Mouse (Mus musculus): ENCODE data around the gene Arhgef15.

Gene Arhgef15

DNA sequence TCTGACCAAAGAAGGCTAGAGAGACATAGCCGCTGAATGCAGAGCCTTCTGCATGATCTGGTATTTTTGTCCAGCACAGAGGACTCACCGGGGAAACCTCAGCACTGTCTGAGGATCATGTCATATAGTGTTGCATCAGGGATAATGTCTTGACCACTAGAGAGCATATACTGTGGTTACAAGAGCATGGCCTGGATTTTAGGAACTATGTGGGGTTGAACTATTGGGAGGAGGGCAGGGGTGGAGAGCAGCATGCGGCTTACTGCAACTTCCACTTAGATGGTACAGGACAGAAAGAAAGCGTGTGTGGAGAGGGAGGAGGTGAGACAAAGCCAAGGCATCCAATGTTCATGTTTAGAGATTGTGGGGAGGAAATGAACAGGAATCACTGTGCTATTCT is 42.7 kb downstream of the Arhgef15 start:
- no peak for DNase-seq (ENCODE audit: low spot score)

DNA sequence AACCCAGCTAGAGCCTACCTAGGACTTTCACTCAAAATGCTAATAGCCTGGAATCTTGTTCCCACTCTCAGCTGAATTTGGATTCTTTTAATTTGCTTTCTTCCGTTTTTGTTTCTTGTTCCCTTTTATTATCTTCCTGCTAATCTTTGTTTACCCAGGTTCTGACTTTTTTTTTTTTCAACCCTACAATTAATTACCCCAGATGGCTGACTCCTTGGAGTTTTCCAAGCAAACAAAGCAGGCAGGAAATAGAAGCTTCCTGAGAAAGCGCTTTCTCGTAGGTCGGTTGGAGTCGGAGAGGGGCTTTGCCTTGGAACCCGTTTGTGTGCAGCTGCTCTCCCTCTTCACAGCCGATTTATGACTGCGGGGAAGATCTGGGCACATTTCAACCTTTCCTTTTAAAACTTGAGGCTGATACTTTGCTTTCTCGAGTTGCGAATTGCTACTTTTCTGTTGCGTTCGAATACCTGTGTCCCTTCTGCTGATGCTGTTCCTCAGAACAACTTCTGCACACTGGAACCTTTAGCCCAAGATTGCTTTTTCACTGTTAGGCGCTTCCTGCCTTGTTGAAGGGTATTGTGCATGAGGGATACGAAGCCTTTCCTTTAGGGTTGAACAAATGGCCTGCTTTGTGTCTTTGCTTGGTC is 45.6 kb downstream of the Arhgef15 start:
- no peak for DNase-seq (ENCODE audit: low spot score)

DNA sequence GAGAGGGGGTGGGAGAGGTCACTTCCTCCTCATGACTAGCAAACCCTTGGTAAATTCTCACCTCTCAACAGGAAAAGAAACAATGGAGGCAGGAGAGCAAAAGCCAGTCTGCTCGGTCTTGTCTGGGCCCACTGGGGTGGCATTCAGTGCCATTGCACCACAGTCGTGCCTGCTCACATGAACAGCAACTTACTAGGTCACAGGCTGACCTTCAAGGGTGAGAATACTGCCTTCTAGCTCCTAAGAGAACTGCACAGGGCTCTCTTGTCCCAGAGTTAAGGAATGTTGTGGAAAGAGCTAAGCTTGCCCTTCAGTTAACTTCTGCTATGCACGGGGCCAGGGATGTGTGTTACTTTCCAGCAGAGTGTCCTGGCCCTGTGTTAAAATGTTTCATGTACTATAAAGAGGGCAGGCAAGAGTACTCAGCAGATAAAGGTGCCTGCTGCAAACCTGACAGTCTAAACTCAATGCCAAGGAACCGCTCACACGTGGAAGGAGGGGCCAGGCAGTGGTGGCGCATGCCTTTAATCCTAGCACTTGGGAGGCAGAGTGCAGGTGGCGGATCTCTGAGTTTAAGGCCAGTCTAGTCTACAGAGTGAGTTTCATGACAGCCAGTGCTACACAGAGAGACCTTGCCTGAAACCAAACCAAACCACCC is 48.3 kb downstream of the Arhgef15 start:
- DNase-seq (ENCODE audit: low spot score) = no peak

DNA sequence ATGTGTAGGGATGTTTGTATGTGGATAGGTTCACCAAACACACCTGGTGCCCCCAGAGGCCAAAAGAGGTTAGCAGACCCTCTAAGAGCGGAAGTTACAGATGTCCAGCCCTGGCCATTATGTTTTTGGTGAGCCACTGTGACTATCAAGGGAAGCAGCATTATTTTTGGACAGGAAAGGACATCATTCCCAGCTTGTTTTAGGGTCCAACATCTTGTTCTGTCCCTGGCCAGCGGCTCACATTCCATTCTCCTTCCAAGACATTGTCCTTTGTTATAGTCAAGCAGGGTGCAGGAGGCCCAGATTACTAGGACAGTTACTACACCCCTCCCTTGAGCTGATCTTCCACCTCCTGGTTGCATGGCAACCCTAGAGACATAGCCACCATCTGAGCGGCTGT is 50.0 kb downstream of the Arhgef15 start:
- no peak for DNase-seq (ENCODE audit: low spot score)

DNA sequence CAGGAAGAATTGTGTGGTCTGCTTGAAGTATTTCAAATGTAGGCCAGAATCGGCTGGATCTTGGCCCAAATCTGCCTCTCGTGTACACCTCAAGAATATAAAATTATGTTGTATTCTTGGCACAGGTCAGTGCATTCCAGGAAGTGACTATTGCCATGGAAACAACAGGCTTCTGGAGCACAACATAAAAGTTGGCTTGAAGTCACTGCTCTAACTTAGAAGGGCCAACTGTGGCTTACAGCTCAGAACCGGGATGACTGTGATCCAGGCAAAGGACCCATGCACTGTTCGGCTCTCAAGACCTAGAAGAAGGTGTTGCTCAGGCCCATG is 50.9 kb downstream of the Arhgef15 start:
- DNase-seq (ENCODE audit: low spot score) = no peak

DNA sequence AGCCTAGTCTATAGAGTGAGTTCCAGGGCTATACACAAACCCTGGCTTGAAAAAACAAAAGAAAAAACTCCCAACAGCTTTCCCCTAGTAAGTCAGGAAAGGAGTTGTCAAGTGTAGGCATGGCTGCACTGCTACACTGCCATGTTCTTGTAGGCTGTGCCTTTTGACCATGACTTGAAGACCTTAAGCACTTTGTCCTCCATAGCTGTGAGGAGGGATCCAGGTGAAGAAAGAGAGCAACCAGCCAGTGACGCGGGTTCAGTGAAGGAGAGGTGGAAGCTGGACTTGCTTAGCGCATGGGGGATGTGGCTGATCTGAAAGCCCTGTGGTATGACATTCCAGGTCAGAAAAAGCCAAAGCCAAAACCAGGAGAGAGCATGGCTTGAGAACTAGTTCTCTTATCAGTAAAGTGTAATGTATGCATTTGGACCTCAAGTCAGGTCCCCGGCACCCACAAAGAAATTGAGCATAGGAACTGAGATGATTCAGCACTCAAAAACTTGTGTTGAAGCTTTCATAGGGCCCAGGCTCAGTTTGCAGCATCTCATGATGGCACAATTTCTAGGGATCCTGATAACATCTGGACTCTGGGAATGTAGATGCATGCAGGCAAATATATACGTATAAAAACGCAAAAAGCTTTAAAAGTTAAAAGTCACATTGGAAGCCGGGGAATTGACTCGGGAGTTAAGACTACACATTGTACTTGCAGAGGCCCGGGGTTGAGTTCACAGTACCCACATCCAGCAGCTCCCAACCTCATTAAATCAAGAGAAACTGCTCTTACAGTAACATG is 51.4 kb downstream of the Arhgef15 start:
- DNase-seq (ENCODE audit: low spot score) = no peak

DNA sequence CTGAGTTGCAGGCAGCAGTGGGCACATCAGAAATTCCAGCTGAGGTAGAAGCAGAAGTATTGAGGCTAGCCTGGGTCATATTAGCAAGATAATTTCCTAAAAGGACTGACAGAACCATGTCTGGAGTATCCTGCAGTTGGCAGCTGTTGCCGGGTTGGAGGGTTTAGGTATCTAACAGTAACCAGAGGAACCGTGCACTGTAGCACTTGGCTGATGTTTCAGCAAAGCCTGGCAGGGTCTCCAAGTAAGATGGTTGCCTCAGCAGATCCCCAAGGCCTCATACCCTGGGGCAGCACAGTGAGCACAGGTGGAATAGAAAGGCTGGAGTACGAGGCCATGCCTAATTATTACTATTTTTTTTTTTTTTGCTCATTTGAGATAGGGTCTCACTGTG is 52.1 kb downstream of the Arhgef15 start:
- DNase-seq (ENCODE audit: low spot score) = no peak

DNA sequence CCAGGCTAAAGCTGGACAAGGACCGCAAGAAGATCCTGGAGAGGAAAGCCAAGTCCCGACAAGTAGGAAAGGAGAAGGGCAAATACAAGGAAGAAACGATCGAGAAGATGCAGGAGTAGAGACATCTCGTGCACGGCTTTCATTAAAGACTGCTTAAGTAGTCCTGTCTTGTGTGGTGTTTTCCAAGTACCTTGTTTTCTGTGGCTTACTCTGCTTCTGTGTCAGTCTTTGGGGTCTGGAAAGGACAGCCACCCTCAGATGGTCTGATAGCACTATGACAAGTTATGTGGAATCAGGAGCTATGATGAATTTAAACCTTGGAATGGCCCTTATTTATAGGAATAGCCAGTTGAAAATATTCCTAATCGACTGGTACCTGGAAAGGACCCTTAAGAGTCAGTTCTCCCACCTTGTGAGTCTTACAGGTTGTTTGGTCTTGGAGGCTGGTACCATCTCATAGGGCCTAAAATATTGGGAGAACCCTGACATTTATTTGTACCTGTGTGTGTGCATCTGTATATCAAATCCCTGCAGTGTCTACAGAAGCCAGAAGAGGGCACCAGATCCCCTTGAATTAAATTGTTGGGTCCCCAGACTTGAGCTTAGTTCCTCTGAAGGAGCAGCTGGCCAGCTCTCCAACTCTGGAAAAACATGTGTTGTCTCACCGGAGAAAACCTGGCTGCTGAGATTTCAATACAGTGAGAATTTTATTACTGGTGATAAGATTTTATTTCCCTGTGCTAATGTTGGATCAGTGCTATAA is 52.7 kb downstream of the Arhgef15 start:
- peak; percentile 66 for DNase-seq (ENCODE audit: low spot score)

DNA sequence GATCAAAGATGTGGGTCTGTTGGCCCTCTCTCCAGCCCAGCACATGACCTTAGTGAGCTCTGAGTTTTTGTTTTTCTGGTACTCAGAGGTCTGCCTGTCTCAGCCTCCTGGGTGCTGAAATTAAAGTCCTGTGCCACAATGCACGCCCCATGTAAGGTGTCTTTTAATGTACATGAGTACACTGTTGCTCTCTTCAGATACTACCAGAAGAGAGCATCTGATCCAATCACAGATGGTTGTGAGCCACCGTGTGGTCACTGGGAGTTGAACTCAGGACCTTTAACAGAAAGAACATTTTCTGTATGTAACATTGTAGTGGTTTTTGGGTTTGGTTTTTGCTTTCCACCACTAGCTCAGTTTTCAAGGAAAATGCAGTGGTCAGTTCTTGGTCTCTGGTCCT is 53.5 kb downstream of the Arhgef15 start:
- DNase-seq (ENCODE audit: low spot score) = no peak

DNA sequence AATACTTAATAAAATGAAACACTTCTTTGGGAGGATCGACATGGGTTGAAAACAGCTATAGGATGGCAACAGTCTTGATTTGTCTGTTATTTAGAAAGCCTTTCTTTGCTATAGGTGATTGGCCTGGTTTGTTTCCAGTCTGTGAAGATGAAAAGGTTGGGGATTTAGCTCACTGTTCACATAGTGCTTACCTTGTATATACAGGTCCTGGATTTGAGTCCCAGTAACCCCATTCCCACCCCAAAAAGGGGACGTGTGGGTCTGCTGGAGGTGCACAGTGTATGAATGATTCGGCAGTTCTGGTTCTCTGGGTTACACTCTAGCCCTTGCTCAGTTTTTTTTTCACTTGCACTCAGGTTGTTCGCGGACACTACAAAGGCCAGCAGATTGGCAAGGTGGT is 54.5 kb downstream of the Arhgef15 start:
- DNase-seq (ENCODE audit: low spot score) = no peak

DNA sequence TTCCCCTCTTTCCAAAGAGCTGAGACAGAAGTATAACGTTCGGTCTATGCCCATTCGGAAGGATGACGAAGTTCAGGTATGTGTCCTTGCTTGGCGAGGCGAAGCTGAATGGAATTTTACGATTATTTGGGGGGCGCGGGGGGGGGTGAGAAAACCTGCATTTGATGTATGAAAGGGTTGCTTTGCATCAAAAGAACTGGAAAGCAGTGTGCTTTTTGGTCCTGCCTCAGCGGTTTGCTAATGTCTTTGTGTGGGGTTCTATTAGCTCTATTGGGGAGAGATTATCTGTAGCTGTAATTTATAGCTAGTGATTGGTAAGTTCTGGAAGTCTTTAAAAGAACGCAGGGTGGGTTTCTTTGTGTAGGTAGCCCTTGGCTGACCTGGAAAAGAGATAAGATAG is 54.9 kb downstream of the Arhgef15 start:
- no peak for DNase-seq (ENCODE audit: low spot score)

DNA sequence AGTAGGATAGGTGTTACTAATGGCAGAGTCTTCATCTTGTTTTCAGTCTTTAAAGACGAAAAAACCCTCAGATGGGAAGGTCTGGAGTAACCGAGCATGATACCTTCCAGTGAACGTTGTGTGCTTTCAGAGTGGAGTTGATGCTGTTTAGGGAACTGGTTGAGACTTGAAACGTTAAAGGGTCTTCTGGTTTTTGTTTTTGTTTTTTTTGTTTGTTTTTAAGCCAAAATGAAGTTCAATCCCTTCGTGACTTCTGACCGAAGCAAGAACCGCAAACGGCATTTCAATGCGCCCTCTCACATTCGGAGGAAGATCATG is 55.3 kb downstream of the Arhgef15 start:
- no peak for DNase-seq (ENCODE audit: low spot score)

DNA sequence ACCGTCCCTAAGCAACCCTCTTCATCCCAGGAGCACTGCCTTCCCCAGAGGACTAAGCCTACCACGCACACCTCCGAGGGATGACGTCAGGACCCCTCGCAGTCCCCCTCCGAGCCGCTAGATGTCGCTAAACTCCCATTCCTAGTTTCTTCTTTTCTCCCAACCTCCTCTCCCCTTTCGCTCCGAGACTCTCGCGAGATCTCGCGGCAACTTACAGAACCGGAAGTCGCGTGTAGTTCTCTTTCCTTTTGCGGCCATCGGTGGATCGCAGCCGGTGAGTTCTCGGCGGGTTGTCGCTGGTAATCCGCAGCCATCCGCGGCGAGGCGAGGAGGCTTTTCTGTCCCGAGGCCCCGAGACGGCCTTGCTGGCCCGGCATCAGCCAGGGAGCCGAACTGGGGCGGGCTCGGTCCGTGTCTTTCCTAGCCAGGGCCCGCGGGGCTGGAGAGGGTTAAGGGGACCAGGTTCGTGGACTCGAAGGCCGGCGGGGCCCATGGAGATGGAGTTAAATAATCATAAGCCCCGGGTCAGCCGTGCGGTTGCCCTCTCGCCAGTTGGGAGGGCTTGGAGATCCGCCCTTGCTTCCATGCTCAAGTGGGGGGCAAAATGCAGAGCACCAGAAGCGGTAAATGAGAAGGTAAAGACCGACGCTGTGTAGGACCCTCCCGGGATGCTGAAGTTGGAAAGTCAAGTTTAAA is 55.8 kb downstream of the Arhgef15 start, which contains the start of gene Rpl26:
Gene Rpl26 (plus strand): TSS at position 233 of the 696 bp plus-strand sequence.
- DNase-seq (ENCODE audit: low spot score) = peak; percentile 97

DNA sequence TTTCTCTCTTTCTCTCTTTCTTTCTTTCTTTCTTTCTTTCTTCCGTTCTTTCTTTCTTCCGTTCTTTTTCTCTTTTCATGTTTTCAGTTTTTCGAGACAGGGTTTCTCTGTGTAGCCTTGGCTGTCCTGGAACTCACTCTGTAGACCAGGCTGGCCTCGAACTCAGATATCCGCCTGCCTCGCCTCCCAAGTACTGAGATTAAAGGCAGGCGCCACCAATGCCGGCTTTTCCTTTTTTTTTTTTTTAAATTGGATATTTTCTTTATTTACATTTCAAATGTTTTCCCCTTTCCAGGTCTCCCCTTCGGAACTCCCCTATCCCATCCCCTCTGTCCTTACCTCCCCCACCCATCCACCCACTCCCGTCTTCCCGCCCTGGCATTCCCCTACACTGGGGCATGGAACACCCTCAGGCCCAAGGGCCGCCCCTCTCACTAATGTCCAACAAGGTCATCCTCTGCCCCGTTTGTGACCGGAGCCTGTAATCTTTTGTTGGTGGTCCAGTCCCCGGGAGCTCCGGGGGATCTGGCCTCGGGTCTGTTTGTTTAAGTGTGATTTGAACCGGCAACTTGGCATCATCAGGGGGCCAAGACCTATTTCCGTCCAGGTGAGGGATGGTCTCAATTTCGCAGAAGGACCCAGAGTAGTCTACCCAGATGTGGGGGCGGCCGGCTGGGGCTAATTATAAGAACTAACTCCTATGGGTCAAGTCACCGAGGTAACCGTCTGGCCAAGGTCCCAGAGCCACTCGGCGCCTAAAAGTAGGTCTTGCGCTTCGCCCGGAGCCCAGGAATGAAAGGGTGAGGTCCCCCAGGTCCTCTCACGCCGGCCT is 56.5 kb downstream of the Arhgef15 start:
- peak; percentile 5 for DNase-seq (ENCODE audit: low spot score)

DNA sequence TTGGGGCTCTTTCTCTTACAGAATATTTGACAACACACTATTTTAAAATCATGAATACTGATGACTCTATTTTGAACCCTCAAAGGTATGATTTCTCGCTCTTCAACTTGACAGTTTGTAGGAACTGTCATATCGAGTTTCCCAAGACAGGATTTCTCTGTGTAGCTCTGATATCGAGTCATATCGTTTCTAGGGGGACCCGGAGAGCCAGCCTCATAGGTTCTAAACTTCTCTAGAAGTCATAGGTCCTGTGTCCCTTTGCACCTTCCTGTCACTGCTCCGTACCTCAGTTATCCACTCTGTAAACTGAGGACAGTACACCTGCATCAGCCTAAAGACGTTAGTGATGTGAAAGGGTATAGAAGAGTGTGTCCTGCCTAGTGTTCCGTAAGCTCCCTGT is 57.5 kb downstream of the Arhgef15 start:
- DNase-seq (ENCODE audit: low spot score) = no peak

DNA sequence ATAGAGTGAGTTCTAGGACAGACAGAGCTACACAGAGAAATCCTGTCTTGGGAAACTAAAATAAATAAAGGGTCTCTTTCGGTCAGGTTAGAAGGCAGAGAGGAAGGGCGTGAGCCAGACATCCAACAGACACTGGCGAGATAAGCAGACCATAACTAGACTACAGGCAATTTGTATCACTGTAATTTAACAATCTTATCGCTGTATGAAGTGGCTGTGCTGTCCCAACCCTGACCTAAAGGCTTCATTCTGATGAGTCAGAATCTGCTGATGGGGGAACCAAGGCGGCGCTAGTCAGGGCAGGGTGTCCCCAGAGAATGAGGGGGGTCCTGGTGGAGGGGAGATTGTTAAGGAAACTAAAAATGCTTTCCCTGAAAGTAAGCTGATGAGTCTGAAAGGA is 58.5 kb downstream of the Arhgef15 start:
- no peak for DNase-seq (ENCODE audit: low spot score)

DNA sequence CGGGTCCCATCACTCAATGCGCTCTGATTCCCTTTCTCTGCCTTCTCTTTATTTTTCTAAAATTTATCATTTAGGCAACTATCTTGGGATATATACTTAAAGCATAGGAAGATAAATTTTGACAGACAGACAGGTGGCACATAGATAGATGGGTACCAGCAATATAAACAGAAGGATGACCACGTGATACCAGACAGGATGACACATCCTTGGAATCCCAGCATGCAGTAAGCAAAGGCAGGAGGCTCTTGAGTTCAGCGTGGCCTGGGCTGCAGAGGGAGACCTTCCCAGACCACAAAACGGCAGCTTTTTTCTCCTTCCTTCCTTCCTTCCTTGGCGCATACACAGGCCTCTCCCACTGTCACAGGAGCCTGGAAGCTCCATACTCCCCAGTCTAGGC is 59.4 kb downstream of the Arhgef15 start:
- no peak for DNase-seq (ENCODE audit: low spot score)

DNA sequence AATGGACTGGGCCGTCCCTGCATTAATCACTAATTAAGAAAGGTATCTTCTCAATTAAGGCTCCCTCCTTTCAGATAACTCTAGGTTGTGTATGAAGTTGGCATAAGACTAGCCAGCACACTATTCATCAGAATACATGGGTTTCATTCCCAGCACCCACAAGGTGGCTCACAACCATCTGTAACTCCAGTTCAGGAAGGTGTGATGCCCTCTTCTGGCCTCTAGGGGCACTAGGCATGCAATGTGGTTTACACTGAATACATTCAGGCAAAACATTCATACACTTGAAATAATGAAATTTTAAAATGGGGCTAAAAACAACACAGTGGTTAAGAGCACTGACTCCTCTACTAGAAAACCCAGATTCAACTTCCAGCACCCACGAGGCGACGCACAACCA is 60.2 kb downstream of the Arhgef15 start:
- DNase-seq (ENCODE audit: low spot score) = peak; percentile 60

DNA sequence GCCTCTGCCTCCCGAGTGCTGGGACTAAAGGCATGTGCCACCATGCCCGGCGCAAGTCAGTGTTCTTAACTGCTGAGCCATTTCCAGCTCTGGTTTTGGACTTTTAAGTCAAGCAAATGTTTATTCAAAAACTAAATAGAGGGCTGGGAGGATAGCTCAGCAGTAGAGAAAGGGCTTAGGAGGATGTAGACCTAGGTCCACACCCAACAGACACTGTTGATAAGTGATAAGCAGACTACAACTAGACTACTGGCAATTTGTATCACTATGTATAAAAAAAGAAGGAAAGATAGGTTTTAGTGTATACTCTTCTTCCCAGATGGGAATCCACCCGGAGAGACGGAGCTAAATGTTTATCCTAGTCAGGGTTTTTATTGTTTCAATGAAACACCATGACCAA is 61.0 kb downstream of the Arhgef15 start:
- DNase-seq (ENCODE audit: low spot score) = no peak

DNA sequence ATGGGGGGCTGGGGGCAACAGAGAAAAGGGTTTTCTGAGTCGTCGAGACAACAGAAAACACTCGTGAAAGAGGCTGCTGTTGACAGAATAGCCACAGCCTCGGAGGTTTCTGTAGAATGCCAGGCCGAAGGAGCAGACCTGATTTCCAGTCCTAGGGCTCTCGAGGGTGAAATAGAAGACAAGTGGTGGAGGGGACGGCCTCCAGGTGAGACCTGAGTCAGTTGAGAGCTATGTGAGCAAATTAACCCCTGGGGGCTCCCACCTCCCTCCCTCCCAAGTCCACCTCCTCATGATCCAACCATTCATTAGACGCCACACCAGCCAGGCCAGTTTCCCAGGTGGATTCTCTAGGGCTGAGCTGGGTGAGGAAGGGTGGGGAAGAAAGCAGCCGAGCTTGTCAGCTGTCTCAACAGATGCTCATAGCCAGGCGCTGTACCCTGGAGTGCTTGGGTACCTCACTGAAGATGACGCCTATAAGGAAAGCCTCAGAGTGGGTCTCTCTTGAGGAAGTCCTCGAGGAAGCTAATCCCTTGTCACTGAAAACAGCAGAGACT is 63.3 kb downstream of the Arhgef15 start:
- DNase-seq (ENCODE audit: low spot score) = no peak
